Mouse (Mus musculus): Measurements from ENCODE around the gene Mfn1.

- TF ChIP-seq POLR2A (IDR thresholded peaks at IDR 0.05; ENCODE audit: extremely low read depth, insufficient read depth, low read length) (no peak), CTCF (IDR thresholded peaks at IDR 0.05; ENCODE audit: extremely low read depth, insufficient read depth, low read length) (no peak)
Measured at GRCm38 (mm10) chr3:32611606-32612170, 82.4 kb downstream of the Mfn1 start.
